Mouse (Mus musculus) brain, adult 2 months (tissue): ENCODE measurements around the gene Fam69a.

Experiments used
- DNase-seq: peaks from one replicate; pipeline ENCODE4 v3.0.0; 2011; ENCODE audit warnings: low read depth, low spot score

Gene Fam69a

GRCm38 (mm10) chr5:107986967-107987834, at the start of gene Fam69a:
TSS of gene Fam69a (minus strand) at chr5:107987085.
- peak; percentile 89 for DNase-seq

GRCm38 (mm10) chr5:108035523-108035922, 48.6 kb upstream of the Fam69a start:
- peak; percentile 16 for DNase-seq

DNA sequence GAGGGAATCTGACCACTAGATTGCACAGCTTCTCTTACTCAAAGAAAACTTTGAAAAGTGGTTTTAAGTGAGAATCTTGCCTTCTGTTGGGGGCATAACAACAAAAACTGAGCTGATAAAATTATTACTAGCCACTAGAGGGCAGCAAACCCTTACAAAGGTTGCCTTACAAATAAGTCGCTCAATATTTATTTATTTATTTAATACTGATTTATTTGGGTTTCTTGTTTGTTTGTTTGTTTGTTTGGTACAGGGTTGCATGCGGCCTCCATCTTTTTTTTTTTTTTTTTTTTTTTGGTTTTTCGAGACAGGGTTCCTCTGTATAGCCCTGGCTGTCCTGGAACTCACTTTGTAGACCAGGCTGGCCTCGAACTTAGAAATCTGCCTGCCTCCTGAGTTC, 47.3 kb upstream of the Fam69a start:
- DNase-seq: peak; percentile 85

GRCm38 (mm10) chr5:108031267-108031666, 44.4 kb upstream of the Fam69a start:
- DNase-seq: no peak

DNA sequence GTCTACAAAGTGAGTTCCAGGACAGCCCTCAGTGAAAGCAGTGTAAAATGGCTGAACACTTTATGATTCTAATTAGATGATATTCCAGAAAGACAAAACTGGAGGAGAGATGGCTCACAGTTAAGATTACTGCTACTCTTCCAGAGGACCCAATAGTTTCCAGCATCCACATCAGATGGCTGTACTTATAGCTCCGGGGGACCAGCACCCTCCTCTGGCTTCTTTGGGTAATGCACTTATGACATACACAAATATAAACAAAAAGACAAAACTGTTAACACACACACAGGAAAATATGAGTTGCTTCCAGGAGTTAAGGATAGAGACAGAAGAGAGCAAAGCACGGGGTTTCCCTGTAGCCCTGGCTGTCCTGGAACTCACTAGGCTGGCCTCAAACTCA, 43.1 kb upstream of the Fam69a start:
- peak; percentile 50 for DNase-seq

- DNase-seq: peak; percentile 21
Measured at GRCm38 (mm10) chr5:108028797-108029536, 42.1 kb upstream of the Fam69a start.

DNA sequence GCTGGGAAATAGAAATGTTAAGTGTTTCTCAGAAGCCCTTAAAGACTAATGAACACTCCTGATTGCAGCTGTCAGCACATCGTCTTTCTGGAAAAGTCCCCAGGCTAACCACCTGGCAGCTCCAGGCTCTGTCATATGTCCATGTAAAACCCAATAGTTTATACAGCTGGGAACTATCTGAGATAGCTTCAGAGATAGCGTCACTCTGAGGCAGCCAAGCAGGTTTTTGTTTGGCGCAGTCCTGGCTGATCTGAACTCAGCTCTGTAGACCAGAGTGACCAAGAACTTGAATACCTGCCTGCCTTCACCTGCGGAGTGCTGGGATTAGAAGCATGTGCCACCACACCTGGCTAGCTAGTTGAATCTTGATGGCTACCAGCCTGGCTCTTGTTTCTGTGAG, 41.3 kb upstream of the Fam69a start:
- DNase-seq: no peak

DNA sequence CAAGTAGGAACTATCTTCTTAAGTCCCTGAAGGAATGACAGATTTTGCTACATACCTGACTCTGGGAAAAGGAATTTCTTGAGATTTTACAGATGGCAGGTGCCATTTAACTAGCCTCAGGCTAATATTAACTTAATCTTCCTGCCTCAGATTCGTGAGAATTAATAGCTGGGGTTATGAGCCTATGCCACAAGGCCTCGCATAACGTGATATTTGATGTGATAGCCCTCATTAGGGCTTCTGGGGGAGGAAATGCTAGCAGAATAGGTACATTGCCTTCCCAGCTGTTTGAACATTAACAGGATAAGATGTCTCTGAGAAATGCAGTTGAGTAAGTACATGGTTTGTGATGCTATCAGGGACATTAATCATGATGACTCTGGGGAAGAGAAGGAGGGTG, 34.5 kb upstream of the Fam69a start:
- no peak for DNase-seq

- DNase-seq: no peak
Measured at GRCm38 (mm10) chr5:108019367-108019766, 32.5 kb upstream of the Fam69a start.

DNA sequence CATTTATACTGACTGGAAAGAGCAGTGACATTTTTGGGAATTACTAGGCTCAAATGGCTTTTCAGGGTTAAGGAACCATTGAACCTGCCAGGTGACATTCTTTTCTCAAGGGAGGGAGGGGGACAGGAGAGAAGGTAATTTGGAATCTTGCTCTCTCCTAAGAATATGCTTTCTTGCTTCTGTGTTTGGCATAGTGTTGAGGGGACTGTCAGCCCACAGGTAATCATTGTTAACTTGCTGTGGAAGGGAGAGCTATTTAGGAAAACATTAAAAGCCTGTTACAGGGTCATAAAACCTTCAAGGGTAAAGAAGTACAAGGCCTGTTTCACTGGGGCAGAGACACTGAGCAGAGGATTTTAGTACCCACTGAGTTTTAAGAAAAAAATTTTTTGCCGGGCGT, 30.3 kb upstream of the Fam69a start:
- no peak for DNase-seq

DNA sequence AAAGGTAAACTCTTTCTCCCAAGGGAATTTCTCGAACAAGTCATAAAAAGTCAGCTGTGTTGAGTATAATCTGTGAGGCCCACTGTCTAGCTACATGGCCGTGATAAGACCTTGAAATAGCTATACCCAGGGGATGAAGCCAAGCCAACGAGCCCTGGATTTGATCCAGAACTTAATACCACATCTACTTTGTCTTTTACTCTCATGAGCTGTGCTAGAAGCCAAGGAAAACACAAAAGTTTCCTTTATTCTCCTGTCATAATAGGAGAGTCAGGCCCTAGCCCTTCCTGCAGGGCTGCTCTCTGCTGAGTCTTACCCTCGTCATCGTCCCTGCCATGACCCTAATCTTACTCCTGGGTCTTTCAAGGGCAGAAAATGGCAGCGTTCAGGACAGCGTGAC, 28.5 kb upstream of the Fam69a start:
- peak; percentile 24 for DNase-seq

DNA sequence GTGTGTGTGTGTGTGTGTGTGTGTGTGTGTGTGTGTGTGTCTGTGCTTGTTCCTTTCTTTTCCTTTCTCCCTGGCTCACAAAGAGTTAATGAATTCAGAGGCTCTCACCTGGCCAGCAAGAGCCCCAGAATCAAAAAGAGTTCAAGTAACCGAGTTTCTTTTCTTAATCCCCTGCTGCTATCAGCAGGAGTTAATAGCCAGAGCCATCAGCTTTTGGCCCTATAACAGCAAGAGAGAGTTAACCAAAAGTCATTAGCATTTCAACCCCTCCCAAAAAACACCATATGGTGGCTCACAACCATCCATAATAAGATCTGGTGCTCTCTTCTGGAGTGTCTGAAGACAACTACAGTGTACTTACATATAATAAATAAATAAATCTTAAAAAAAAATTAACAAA, 27.3 kb upstream of the Fam69a start:
- no peak for DNase-seq

- no peak for DNase-seq
Measured at GRCm38 (mm10) chr5:108009721-108010120, 22.8 kb upstream of the Fam69a start.

DNA sequence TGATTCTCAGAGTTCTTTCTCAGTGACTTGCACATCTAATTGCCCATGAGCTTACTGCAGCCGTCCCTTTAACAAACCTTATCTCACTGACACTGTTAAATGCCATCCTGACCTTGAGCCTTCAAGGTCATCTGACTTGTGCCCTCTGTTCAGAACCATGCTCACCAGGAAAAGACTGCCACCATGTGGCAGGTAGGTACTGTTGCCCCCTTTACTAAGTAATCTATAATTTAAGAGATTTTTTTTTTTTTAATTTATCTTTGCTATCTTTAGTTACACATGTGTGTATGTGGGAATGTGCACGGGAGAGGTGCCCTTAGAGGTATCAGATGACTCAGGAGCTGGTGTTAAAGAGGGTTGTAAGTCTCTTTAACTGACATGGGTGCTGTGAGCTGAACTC, 18.2 kb upstream of the Fam69a start:
- DNase-seq: peak; percentile 17

GRCm38 (mm10) chr5:108002734-108003133, 15.8 kb upstream of the Fam69a start:
- no peak for DNase-seq

DNA sequence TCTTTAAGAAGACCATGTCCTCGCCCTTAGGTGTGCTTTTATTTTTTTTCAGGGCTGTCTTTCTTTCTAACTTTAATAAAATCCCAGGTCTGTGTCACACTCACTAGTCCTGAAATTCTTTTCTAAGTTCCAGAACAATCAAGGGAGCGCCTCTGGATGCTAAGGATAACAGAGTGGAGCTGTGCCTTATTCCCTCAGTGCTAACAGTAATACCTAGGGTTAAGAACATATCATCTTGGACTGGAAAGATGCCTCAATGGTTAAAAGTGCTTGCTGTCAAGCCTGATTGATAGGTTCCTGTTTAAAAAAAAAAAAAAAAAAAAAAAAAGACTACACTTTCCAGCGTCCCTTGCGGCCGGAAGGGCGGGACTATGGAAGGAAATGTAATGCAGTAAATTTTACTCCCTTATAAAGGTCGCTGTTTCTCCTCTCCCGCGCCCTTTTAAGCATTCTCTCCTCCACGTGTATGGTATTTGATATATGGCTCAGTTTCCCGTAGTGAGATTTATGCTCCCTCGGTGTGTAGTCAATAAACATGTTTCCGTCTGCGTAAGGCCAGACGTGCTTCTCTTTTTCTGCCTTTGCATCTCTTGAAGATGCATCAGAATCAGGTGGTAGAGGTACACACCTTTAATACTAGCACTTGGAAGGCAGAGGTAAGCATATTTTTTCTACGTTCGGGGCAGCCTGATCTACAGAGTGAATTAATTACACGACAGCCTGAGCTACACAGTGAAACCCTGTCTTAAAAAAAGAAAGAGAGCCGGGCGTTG, 14.1 kb upstream of the Fam69a start:
- peak; percentile 78 for DNase-seq

GRCm38 (mm10) chr5:107997717-107998116, 10.8 kb upstream of the Fam69a start:
- DNase-seq: peak; percentile 40

- no peak for DNase-seq
Measured at GRCm38 (mm10) chr5:107995936-107996335, 9.1 kb upstream of the Fam69a start.

DNA sequence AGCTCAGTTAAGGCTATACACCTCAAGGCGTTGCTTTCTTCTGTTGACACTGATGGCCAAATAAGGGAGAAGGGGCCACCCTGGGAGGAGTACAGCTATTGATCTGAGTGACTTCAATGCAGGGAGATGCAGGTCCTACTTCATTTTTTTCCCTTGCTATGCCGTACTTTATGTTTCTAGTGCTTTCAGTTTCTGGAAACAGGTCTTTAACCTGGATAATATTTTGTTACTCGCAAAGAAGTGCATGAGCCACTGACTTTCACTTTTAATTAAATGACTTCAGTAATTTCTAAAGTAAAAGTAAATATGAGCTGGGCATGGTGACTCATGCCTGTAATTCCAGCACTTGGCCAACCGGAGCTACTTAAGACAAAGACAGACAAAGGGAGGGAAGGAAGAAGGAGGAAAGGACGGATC, 958 bp upstream of the Fam69a start:
- peak; percentile 44 for DNase-seq

GRCm38 (mm10) chr5:107986255-107986966, 474 bp downstream of the Fam69a start:
- peak; percentile 92 for DNase-seq

- DNase-seq: no peak
Measured at GRCm38 (mm10) chr5:107983946-107984345, 2.9 kb downstream of the Fam69a start.
